Mouse (Mus musculus) kidney, adult 9 months (tissue): ENCODE measurements at regions not wholly inside any gene's neighbourhood (a gene's known extent, or its start where the extent isn't known, plus 50 kb on each side); places are given as distances from the start of the nearest gene placed in this dataset.
A peak's percentile ranks its signal among the peaks of the same experiment; 100 is the strongest.
"Not testable (repeated sequence)": the region's sequence is repeated elsewhere in the genome, so short reads cannot be mapped to it uniquely, and the experiment has no call there.

ENCODE experiments used
- DNase-seq: peaks from one replicate; pipeline ENCODE4 v3.0.0; 2022

DNA sequence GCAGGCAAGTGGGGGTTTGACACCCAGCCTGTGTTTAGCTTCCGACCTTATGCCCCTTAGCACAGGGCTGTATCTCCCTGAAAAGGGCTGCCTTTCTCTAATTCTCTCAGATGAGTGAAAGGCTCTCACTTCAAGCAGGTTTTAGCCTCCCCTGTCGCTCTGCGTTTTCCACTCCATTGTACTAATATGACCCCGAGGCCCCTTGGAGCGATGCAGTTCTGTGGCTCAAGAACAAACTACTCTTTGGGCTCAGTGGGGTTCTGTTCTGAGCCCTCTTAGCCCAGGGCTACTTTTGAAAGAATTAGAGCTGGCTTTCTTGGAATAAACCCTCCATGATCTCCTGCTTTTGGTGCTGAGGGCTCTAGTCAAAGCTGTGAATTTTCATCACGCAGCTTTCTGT is 53.4 kb upstream of the Castor2 start:
- DNase-seq = no peak

DNA sequence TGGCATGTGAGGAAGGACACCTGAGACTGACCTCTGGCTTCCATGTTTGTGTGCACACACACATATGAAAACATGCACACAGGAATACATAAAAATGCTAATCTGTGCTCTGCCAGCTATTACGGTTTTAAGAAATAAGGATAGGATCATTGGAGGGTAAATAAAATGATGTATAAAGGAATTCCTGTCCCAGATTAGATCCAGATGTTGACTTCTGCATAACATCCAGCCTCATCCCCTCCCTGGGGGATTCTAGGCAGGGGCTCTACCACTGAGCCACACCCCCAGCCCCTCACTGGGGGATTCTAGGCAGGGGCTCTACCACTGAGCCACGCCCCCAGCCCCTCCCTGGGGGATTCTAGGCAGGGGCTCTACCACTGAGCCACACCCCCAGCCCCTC is 56.6 kb upstream of the Castor2 start:
- DNase-seq = not testable (repeated sequence)

DNA sequence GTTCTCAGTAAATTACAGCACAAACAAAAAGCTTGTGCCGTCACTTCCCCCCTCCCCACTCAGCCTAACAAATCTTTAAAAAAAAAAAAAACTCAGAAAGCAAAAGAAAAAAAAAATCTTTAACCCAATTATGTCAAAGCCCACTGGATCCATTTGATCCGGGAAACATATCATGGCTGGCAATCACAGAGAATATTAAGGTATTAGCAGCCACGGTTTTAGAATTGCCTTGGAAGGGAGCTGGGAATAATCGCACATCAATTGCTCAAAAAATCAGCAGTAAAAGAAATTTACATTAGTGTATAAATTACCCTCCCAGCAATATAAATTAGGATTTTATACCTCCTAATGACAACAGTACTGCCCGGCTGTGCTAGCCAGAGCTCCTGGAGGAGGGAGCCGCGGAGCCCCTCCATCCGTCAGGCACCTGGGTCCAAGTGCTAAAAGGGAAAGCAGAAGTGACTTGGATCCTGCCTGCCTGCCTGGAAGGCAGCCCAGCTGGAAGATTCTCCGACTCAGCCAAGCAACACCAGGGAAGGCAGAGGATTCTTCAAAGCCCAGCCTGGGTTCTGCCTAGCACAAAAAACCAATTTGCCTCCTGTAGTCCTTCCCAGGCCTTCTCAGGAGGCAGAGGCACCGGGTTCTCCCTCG is 72.1 kb upstream of the Castor2 start:
- DNase-seq = no peak

DNA sequence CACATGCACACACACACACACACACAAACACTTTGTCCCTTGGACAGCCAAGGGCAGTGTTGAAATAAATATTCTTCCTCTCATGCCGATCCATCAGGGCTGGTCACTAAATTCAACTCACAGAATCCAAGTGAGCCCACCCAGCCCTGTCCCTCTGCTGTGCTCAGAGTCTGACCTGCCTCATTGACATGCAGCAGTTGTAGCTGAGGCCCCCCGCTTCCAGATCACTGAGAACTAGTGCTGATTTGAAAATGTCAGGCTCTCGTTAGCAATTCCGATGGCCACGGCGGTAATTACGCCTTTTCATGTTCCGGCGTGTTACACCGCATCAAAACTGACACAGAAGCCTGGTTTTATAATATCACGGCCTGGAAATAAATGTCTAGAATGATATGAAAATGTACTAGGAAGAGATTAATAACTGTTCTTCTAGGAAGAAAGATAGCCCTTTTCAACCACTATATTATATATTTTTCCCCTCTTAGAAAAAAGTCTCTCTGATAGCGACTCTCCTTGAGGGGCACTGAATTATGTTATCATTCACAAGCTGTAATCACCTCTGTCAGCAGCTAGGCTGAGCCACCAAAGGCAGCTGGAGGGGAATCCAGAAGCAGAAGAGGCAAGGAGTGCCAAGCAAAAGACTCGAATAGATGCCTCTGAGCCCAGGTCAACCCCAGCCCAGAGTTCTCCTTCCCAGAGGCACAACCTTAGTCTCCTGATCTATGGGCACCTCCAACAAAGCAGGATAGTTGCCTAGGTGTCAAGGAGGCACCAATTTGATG is 79.7 kb upstream of the Castor2 start:
- DNase-seq = no peak

DNA sequence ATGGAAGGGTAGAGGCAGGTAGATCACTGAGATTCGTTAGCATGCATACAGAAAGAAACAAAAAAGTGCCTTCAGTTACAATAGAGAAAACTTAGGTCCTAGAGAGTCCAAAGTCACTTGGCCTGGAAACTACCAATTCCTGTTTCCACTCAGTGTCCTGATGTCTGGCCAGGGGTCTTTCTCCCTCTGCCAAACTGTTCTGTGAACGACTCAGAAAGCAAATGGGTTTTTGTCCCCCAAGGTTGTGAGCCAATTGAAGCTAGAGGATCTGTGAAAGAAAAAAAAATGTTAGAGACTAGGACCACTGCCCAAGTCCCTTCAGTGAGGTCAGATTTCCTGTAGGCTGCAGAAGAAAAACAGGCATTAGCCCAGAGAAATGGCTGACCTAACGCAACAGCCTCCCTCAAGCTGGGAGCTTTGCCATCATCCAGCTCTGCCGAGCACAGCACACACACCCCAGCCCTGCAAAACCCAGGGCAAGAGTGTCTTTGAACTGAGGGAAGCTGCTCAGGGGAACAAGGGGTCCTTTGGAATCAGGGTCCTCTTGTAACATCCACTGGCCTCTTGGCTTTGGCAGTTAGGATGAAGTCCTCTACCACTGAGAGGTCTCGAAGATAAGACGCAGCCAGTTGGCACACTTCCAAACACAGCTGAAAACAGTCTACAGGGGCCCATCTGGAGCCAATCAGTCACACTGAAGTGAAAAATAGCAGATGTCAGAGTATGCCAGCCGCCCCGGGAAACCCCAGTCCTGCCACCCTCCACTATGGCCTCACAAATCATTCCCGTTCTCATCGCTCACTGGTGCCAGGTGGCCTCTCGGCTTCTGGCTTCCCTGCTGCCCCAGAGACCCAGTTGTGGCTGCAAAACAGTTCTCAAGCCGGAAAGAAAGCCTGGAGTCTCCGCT is 85.0 kb upstream of the Castor2 start:
- peak; percentile 33 for DNase-seq

DNA sequence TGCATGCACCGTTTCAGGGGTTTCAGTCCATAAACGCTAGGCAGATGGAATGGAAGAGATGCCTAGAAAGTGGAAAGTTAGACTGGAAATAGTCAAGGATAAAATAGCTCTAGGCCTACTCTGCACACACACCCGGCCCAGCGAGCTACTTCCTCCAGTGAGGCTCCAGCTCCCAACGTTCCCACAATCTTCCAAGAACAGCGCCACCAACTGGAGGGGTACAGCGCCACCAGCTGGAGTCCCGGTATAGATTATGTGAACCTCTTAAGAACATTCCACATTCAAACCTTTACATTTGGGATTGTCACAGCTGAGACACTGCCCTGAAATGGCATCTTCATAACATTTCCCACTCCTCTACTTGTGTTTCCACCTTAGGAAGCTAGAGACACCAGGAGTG is 86.3 kb upstream of the Castor2 start:
- no peak for DNase-seq

DNA sequence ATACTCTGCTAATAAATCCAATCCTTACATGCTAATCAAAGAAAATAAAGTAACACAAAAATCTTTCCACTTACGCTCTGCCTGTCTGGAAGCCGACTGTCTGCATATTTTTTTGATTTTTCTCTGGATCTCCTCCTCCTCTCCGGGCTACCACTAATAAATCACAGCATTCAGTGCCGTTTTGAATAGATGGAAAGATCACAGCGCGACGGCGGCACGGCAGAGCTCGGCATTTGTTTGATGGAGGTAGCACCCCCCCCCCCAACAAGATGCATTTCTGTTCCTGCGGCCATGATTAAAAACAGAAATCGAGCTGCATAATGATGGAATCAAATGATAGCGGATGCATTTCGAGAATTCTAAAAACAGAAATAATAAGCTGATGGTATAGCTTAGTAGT is 89.7 kb upstream of the Castor2 start:
- no peak for DNase-seq

DNA sequence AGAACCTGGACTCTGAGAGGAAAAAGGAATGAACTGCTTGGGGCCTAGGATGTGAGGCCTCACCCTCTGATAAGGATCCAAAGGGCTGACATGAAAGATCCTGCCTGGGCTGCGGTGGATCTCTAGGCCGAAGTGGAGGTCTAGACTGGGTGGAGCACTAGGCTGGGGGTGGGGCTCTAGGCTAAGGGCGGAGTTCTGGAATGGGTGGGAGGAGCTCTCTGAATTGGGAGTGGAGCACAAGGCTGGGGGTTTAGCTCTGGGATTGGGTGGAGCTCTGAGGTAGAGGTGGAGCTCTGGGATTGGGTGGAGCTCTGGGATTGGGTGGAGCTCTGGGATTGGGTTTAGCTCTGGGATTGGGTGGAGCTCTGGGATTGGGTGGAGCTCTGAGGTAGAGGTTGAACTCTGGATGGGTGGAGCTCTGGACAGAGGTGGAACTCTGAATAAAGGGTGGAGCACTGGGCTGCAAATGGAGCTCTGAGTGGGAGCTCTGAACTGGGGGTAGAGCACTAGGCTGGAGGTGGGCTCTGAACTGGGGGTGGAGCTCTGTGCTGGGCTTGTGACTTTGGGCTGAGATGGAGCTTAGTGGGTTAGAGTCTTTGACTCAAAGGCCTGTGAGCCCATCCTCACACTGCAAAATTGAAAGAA is 92.3 kb upstream of the Castor2 start:
- DNase-seq = peak; percentile 9

DNA sequence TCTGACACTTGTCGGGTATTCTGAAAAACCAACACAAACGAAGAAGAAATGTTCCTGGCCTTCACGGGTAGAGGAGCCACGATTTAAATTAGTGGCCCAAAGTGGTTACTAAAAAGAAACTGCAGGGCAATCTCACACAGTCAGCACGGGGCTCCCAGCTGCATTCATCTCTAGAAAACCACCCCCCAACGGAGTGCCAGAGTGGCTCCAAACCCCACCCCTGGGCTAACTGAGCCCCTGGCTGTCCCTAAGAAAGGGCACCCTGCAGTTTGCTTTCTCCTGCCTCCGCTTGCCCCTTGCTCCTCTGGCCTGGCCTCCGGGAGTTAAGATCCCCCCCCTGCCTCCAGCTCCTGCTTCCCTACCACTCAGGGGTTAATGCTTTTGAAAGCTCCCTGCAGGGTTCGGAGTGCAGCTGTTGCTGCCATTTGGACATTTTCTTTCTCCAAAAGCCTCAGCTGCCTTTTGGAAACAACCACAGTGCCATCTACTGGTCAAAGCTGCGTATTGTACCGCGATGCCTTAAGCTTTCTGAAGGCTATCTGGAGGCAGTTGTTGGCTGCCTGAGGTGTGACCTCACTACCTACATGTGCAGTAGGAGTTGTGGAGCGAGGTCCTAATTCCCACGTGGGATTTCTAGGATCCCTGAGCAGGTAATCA is 92.9 kb upstream of the Castor2 start:
- peak; percentile 80 for DNase-seq

DNA sequence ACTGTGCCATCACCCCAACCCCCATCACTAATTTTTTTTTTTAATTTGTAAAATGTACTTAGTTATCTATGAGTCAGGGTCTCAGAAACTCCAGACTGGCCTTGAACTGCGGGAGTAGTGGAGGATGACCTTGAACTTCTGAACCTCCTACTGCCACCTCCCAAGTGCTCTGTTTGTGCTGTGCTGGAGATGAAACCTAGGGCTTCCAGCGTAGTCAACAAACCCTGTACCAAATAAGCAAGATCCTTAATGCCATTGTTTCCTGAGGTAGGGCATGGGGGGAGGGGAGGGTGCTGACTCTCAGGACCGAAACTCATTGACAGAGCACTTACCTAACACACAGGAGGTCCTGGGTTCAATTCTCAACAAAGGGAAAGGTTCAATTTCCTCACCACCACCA is 93.5 kb upstream of the Castor2 start:
- no peak for DNase-seq

DNA sequence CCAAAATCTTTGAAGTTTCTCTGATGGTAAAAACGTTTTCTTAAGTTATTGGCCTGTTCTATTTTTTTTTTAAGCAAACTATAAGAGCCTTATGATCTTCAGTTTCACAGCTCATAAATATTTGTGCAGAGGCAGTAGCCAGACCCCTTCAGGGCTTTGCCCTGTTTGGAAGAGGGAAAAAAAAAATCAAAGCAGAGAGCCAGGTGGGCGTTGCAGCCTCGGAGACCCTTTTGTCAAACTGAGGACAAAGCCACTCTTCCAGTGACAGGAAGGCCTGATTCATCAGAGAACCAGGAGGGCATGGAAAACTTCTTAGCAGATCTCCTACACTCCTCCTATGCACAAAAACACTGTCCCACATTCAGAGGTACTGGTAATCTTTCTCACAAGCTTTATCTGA is 99.4 kb upstream of the Castor2 start:
- DNase-seq = no peak

DNA sequence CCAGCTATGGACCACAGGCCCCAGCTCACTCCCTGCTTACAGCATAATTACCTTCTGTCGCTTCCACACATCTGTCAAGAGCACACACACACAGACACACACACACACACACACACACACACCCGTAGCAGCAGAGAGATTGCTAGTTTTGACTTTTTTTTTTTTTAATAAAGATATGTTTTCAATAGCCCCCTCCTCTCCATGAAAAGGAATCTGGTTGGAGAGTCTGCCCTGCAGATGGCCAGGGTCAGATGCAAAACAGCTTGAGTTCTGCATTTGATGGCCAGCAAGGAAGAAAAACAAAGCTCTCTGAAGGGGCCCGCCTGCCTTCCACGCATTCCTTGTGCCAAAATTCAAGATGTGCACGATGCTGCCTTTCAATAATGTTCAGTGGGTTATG is 99.8 kb upstream of the Castor2 start:
- DNase-seq = no peak

DNA sequence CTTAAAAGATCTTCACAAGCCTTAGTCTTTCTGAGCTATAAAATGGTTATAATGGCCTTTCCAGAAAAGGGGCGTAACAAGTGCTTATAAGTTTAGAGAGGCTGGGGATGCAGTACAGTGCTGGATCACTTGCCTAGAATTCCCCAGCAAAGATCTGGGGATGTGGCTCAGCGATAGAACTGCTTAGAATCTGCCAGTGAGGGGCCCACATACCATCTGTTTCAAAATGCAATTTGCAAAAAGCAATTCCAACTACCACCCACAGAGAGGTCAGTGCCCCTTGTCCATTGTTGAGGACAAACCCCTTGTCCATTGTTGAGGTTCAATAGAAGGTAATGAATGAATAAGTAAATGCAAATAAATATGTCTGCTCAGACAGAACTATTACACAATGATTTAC is 107.5 kb upstream of the Castor2 start:
- no peak for DNase-seq

DNA sequence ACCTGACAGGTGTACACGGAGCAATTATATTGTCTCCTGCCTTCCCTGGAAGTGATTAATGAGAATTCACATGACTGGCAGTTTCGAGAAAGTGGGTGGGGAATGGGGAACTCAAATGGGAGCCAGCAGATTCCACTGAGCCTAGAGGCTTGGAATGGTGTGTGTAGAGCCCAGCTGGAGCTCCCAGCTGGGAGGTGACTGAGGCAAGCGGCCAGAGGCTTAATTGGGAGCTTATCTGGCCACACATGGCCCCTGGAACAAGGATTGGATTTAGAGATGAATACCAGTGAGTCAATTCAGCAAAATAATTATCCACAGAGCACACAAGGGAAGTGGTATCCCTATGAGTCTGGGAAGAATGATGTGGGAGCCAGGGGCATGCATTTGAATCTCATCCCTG is 108.0 kb upstream of the Castor2 start:
- DNase-seq = no peak

DNA sequence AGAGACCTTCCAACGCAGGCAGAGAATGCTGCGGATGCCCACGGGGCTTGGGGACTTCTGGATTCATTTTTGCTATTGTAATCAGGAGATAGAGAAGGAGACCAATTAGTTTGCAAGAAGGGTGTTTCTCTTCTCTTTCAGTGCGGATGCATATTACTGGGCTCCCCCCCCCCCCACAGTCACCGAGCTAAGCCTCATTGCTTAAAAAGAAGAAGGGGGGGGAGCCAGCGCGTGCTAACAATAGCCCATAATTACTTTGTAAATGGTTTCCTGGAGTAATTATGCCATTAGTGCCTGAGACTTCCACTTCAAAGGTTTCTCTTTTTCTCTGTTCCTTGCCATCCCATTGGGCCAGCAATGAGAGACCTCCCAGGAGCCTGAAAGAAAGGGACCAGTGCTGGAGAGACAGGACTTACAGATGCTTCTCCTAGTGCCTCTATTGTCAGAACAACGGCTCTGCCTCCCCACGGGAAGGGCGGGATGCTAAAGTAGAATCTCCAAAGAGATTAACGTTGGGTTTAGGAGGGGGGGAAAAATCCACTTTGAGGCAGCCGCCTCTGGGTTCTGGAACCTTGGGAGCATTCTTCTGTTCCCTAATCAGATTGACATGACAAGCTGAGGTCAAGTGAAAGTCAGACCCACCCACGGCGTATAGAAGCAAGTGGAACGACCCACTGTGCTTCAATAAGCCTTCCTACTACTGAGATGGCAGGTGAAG is 116.1 kb upstream of the Castor2 start:
- DNase-seq = no peak

DNA sequence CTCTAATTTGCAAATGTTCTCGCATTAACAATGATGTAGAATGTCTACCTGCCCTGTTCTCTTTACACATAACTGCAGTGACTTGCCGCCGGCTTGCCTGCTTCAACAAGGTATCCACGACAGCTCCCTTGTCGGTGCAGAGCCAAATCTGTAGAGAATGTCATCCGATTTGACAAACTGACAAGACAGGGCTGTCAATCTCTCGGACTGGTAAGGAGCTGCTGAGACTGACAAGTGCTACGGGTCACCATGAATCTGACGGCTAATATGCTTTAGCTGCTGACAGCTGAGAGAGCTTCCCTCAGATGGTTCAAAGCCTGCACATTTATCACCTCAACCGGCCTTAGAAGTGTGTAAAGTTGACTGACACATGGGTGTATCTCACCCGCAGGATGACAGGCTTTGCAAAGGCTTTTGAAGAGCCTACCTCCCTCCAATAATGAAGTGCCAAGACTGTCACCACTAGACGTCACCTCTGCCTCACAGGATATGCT is 129.0 kb upstream of the Castor2 start:
- DNase-seq = no peak

DNA sequence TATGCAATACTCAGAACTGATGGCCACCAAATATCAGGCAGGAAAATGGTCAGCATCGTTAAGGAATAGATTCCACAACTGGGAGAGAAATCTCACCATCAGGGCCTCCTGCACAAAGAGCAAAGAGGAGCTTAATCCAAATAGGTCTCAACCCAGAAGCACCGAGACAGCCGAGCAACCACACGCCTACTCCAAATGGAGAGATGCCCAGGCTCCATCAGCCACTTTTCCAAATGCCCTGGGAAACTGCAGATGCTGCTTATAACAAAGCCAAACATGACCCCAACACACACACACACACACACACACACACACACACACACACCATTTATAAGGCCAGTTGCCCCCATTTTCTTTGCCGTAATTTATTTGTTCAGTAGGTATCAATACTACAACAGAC is 136.2 kb upstream of the Castor2 start:
- no peak for DNase-seq

DNA sequence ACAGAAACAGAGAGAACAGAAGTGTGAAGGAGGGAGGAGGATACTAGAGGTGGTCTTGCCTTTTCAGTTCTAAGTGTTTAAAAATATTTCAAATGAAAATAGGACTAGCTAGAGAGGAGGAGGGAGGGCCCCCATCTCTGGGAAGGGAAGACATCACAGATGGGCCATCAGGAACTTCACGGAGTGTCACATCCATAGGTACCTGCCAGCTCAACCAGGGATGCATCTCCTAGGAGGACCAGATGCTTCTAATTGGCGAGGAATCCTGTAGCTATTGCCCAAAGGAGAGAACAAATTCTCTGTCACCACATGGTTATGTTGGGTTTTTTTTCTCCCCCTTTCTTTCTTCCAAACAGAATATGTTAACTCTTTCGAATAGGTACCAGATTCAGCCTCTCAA is 158.7 kb upstream of the Castor2 start:
- no peak for DNase-seq

DNA sequence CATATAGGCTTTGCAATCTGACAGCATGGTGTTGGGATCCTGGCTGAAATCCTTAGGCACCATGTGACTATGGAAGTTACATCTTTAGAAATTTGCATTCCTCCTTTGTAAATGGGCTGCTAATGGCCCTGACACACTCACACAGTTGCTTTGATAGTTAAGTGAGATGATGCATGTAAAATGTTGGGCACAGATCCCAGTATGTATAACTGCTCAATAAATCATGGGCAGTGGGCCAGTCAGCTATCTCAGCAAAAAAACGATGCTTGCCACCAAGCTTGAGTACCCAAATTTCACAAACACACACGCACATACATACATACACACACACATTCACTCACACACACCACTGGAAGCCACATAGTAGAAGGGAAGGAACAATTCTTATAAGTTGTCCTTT is 159.5 kb upstream of the Castor2 start:
- DNase-seq = no peak

DNA sequence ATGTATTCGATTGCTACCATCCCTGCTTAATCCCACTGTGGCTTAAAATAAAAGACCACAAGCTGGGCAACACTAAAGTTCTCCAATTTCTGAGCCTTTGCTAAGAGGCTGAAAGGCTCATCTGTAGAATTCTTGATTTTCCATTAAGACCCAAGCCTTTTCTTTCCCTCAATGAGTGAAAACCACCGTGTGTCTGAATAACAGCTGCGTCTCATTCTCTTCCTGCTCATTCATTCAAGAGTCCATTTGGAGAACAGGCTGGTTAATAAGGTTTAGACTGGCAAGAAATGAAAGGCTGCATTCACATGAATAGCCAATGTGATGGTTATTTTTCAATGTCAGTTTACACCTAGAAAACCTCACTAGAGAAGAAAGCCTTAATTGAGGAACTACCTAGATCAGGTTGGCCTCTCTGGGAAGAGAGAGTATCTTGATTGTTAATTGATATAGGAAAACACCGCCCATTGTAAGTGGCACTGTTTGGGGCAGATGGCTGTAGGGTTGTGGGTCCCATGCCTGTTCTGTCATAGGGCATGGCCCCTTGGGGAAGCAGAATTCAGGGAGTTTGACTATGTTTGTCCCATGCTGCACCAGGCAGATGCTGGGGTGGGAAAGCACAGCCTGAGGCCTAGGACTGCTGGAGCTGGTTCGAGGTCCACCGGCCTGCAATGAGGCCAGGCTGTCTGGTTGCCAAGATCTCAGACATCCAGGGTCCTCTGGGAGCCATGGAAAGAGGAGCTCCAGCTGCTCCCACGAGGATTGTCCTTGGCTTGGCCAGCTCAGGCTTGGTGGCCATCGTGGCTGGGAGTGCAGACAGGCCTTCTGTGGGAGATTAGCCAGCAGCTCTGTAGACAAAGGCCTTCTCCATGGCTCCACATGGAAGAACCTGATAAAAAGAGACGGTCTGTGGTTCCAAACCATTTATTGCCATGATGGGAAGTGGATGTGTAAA is 161.3 kb upstream of the Castor2 start:
- no peak for DNase-seq

DNA sequence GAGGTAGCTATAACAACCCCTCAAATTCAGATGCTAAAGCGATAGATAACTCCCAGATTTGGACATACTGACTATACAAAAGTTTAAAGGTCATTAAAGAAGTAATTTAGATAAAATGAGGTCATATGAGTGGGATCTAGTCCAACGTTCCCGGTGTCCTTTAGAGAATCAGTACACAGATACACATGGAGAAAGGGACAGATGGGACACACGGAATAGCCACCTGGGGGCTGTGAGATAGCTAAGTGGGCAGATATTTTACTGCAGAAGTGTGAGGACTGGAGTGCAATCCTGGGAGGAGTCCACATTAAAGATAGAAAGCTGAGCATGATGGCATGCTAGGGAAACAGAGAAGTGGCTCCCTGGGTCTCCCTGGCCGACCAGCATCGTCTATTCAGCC is 164.1 kb upstream of the Castor2 start:
- no peak for DNase-seq
